Mouse (Mus musculus) lung, postnatal 0 days (tissue): Measurements from ENCODE around the gene Cacng6. TPM values are rescaled to one million over a fixed set of nuclear protein-coding genes. Genes with fewer than 3 reads are reported as not detected.

Experiments
- ATAC-seq: fragments of 200-750 bp; cut with Nextera tagmentation; 2 replicates; pipeline ENCODE4 v1.8.0; 2017; ENCODE audit warnings: moderate library complexity
- DNase-seq: peaks from one replicate; pipeline ENCODE4 v3.0.0-alpha.2; 2016; ENCODE audit warnings: low spot score
- H3K27ac ChIP-seq: fragments of 300-500 bp; sonication (generic); 2 replicates; pipeline ENCODE4 v1.5.1; 2014; ENCODE audit warnings: antibody characterized with exemption, mild to moderate bottlenecking, low read length, mixed read lengths
- H3K27me3 ChIP-seq: fragments of 300-500 bp; sonication (generic); replicated peaks from 2 replicates; pipeline ENCODE4 v1.6.1; 2014; ENCODE audit warnings: low read length, mixed read lengths; ENCODE audit not compliant: insufficient read depth
- H3K36me3 ChIP-seq: fragments of 300-500 bp; sonication (generic); 2 replicates; pipeline ENCODE4 v1.6.1; 2014; ENCODE audit warnings: low read length, mixed read lengths; ENCODE audit not compliant: insufficient read depth
- H3K4me1 ChIP-seq: fragments of 300-500 bp; sonication (generic); 2 replicates; pipeline ENCODE4 v1.6.1; 2014; ENCODE audit warnings: antibody characterized with exemption, low read depth, low read length, mixed read lengths; ENCODE audit not compliant: insufficient read depth
- H3K4me2 ChIP-seq: fragments of 300-500 bp; sonication (generic); replicated peaks from 2 replicates; pipeline ENCODE4 v1.6.1; 2014; ENCODE audit warnings: low read depth, mild to moderate bottlenecking, low read length, moderate library complexity, mixed read lengths
- H3K4me3 ChIP-seq: fragments of 300-500 bp; sonication (generic); 2 replicates; pipeline ENCODE4 v1.5.1; 2014; ENCODE audit warnings: low read depth, low read length
- H3K9ac ChIP-seq: fragments of 300-500 bp; sonication (generic); replicated peaks from 2 replicates; pipeline ENCODE4 v1.6.1; 2014; ENCODE audit warnings: low read depth, mild to moderate bottlenecking
- H3K9me3 ChIP-seq: fragments of 300-500 bp; sonication (generic); 2 replicates; pipeline ENCODE4 v1.6.1; 2016; ENCODE audit warnings: low read length, mixed read lengths
- CTCF ChIP-seq: IDR thresholded peaks from 2 replicates; pipeline ENCODE4 v1.5.1; 2016; ENCODE audit warnings: antibody characterized with exemption, mild to moderate bottlenecking
- EP300 ChIP-seq: IDR thresholded peaks from 2 replicates; pipeline ENCODE4 v1.6.1; 2016; ENCODE audit warnings: antibody characterized with exemption, mild to moderate bottlenecking, control low read depth
- WGBS: fragments of 180-500 bp; shearing (Covaris S2); extraction: QIAGEN DNeasy Blood & Tissue Kit; methylation state at CpG from one replicate; pipeline ENCODE4 v1.1.7; 2014; 5-methylcytosine and 5-hydroxymethylcytosine counted together
- polyA plus RNA-seq: library from polyadenylated mRNA; unstranded; fragments of >200 nt; fragmentation: Nextera tagmentation; extraction: Ambion mirVana; gene quantifications from 2 replicates; pipeline ENCODE4 v1.2.1, GENCODE M21; 2015

Cacng6 gene
- polyA plus RNA-seq, 1 experiment from 2014 or later = not detected

DNA sequence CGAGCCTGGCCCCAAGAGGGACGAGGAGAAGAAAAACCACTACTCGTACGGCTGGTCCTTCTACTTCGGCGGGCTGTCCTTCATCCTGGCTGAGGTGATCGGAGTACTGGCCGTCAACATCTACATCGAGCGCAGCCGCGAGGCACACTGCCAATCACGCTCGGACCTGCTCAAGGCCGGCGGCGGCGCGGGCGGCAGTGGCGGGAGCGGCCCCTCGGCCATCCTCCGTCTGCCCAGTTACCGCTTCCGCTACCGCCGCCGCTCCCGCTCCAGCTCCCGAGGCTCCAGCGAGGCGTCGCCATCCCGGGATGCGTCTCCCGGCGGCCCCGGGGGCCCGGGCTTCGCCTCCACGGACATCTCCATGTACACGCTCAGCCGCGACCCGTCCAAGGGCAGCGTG is 9.1 kb upstream of the Cacng6 start:
- no peaks in the 10 kb centered on the region for H3K9me3 ChIP-seq
- H3K27ac ChIP-seq = no peak overlapping the region
- peak; percentile 38 for DNase-seq
- H3K4me1 ChIP-seq = no peaks in the 10 kb centered on the region
- peak overlapping the region; percentile 98 for H3K4me2 ChIP-seq
- H3K36me3 ChIP-seq = no peaks in the 10 kb centered on the region
- peak; percentile 44 for ATAC-seq
- H3K9ac ChIP-seq = no peak overlapping the region
- H3K4me3 ChIP-seq = peak overlapping the region; percentile 51
- TF ChIP-seq CTCF (no peak), EP300 (no peak)
- 3% methylated on average over 39 of the region's 47 CpGs for whole genome bisulfite sequencing
- peaks cover 60% of the 10 kb centered on the region for H3K27me3 ChIP-seq

- WGBS = 2% methylated on average over 41 of the region's 60 CpGs
- Histone ChIP-seq H3K4me3 (peak overlapping the region; percentile 51), H3K4me1 (no peaks in the 10 kb centered on the region), H3K9me3 (no peaks in the 10 kb centered on the region), H3K27me3 (peaks cover 60% of the 10 kb centered on the region), H3K9ac (no peak overlapping the region), H3K27ac (no peak overlapping the region), H3K36me3 (no peaks in the 10 kb centered on the region), H3K4me2 (peak overlapping the region; percentile 98)
- DNase-seq (peak; percentile 27), ATAC-seq (peak; percentile 52)
- TF ChIP-seq EP300 (no peak), CTCF (no peak)
These were observed 8.6 kb upstream of the Cacng6 start for GRCm38 (mm10) chr7:3415378-3415777.

- peaks cover 37% of the 10 kb centered on the region; the same call in 1 of the 2 replicates for H3K27me3 ChIP-seq
- ATAC-seq (no peak), DNase-seq (no peak)
- no peak overlapping the region for H3K4me2 ChIP-seq
- no peak overlapping the region for H3K4me3 ChIP-seq
- H3K36me3 ChIP-seq = no peaks in the 10 kb centered on the region
- H3K9ac ChIP-seq = no peak overlapping the region
- H3K4me1 ChIP-seq = no peaks in the 10 kb centered on the region
- TF ChIP-seq EP300 = no peak
- TF ChIP-seq CTCF = no peak
- no peak overlapping the region for H3K27ac ChIP-seq
- 36% methylated on average over 6 of the region's 6 CpGs for WGBS
- no peaks in the 10 kb centered on the region for H3K9me3 ChIP-seq
These were observed 4.1 kb upstream of the Cacng6 start for GRCm38 (mm10) chr7:3419941-3420340.

DNA sequence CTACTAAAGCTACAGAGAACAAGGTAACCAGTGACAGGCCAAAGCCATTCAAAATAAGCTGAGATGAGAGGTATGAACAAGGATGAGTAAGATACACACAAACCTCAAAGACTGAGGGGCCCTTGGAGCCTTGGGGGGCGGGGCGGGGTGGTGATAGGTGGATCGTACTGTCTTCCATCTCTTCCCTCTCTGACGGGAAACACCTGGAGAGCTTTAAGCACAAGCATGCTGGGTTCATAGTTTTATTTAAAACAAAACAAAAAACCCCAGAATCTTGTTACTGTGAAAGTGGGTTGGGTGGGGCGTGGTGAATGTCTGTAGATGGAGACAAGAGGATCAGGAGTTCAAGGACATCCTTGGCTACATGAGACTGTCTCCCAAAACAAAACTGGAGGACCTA is 3.5 kb upstream of the Cacng6 start:
- DNase-seq (no peak), ATAC-seq (no peak)
- H3K4me2 ChIP-seq = no peak overlapping the region
- H3K4me3 ChIP-seq = no peak overlapping the region
- no peak overlapping the region for H3K27ac ChIP-seq
- TF ChIP-seq CTCF = no peak
- no peak for TF ChIP-seq EP300
- 39% methylated on average over 5 of the region's 5 CpGs for WGBS
- no peak overlapping the region for H3K9ac ChIP-seq
- H3K36me3 ChIP-seq = no peaks in the 10 kb centered on the region
- no peaks in the 10 kb centered on the region for H3K9me3 ChIP-seq
- peaks cover 34% of the 10 kb centered on the region; the same call in 1 of the 2 replicates for H3K27me3 ChIP-seq
- no peaks in the 10 kb centered on the region for H3K4me1 ChIP-seq

DNA sequence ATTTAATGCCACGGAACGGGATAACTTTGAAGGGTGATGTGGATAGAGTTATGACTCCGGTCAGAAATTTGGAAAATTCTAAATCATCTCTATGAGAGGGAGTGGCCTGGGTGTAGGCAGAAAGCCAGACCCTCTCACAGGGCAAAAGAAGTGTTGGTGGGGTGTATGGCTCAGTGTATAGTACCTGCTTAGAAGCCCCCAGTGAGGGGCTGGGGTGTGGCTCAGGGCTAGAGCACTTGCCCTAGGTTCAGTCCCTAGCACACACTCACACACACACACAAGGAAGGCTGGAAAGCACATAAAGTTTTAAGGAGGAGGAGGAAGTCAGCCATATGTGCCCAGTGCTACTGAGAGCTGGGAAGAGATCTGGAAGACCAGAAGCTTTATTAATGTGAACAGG is 2.7 kb upstream of the Cacng6 start:
- TF ChIP-seq CTCF (no peak), EP300 (no peak)
- Histone ChIP-seq H3K4me3 (no peak overlapping the region), H3K27ac (no peak overlapping the region), H3K4me2 (no peak overlapping the region), H3K4me1 (no peaks in the 10 kb centered on the region), H3K9ac (no peak overlapping the region), H3K36me3 (no peaks in the 10 kb centered on the region), H3K9me3 (no peaks in the 10 kb centered on the region), H3K27me3 (peaks cover 26% of the 10 kb centered on the region; the same call in 1 of the 2 replicates)
- WGBS = 61% methylated on average over 3 of the region's 3 CpGs
- DNase-seq (no peak), ATAC-seq (no peak)

DNA sequence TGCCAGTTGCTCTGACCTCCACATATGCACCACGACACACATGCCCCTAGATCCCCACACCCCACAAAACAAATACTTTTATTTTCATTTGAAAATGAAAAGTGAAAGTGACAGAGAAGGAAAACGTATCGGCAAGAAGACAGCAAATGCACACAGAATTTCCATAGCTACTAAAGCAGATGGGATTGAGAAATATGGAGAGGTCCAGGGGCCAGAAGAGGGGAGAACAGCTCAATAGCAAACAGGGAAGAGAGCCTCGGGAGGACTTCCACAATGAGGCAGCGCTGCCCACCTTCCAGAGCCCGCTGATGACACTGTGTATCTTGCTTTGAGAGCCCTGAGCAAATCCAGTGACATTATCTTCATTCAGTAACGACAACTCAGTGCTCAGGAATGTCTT is 1.9 kb upstream of the Cacng6 start:
- H3K4me2 ChIP-seq = no peak overlapping the region
- ATAC-seq = no peak
- H3K9me3 ChIP-seq = no peaks in the 10 kb centered on the region
- WGBS = 43% methylated on average over 7 of the region's 7 CpGs
- H3K4me3 ChIP-seq = no peak overlapping the region
- H3K9ac ChIP-seq = no peak overlapping the region
- TF ChIP-seq CTCF = no peak
- TF ChIP-seq EP300 = no peak
- H3K27ac ChIP-seq = no peak overlapping the region
- no peaks in the 10 kb centered on the region for H3K4me1 ChIP-seq
- H3K36me3 ChIP-seq = no peaks in the 10 kb centered on the region
- peaks cover 19% of the 10 kb centered on the region; the same call in 1 of the 2 replicates for H3K27me3 ChIP-seq
- no peak for DNase-seq

DNA sequence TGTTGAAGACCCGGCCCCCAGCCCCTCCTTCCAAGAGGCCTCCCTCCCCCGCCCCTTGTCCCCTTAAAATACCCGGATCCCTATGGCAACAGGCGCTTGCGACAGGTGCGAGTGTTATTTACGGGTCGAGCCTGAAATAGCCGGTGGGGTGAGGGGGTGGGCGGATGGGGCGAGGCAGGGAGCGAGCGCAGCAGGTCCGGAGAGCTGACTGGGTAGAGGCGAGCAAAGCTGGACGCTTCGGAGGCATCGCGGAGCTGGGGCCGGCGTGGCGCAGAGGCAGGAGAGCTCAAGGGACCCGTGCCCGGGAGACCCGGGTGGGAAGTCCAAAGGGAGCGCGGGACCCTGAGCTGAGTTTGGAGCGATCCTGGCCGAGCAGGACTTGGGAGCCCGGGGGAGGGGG is 565 bp upstream of the Cacng6 start:
- Histone ChIP-seq H3K27ac (no peak overlapping the region), H3K9ac (no peak overlapping the region), H3K27me3 (peaks cover 19% of the 10 kb centered on the region; the same call in 1 of the 2 replicates), H3K36me3 (no peaks in the 10 kb centered on the region), H3K4me1 (no peaks in the 10 kb centered on the region), H3K4me2 (no peak overlapping the region; the same call in 1 of the 2 replicates), H3K9me3 (no peaks in the 10 kb centered on the region), H3K4me3 (no peak overlapping the region)
- no peak for DNase-seq
- under 1% methylated on average over 30 of the region's 30 CpGs for WGBS
- TF ChIP-seq CTCF = no peak
- TF ChIP-seq EP300 = no peak
- ATAC-seq = no peak
